Mouse (Mus musculus): Measurements from ENCODE around the gene Piezo1.
A peak's percentile ranks its signal among the peaks of the same experiment; 100 is the strongest.

Piezo1 gene

GRCm38 (mm10) chr8:122461473-122462148 is 89.5 kb downstream of the Piezo1 start:
- no peak for ATAC-seq (ENCODE audit: insufficient number of reproducible peaks, low FRiP score, low TSS enrichment)

- ATAC-seq (ENCODE audit: insufficient number of reproducible peaks, low FRiP score, low TSS enrichment) = peak; percentile 69; the same call in 1 of the 2 replicates
These were observed 90.3 kb downstream of the Piezo1 start, which contains the start of gene Snai3 for GRCm38 (mm10) chr8:122460524-122461472. Gene Snai3, minus strand, starts transcription at chr8:122460733.

- no peak for ATAC-seq (ENCODE audit: insufficient number of reproducible peaks, low FRiP score, low TSS enrichment)
These were observed 91.1 kb downstream of the Piezo1 start for GRCm38 (mm10) chr8:122459990-122460389.

GRCm38 (mm10) chr8:122459218-122459900 is 91.8 kb downstream of the Piezo1 start:
- ATAC-seq (ENCODE audit: insufficient number of reproducible peaks, low FRiP score, low TSS enrichment) = no peak

DNA sequence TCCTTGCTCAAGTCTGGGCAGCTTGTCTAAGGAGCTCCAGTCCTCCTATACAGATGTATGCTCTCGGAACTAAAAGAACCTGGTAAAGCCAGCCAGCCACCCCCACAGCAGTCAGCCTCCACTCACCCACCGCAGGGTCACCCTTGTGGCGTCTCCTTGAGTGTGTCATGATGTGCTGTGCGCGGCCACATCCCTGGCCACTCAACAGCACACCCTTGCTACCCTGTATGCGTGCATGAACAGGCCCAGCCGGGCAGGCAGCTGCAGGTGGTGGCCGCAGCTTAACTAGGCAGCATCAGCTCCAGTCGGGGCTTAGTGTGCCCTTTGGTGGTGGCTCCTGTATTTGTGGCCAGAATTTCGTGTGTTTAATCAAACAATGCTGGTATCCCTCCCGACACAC is 94.0 kb downstream of the Piezo1 start:
- ATAC-seq (ENCODE audit: insufficient number of reproducible peaks, low FRiP score, low TSS enrichment) = no peak

GRCm38 (mm10) chr8:122454409-122454808 is 96.7 kb downstream of the Piezo1 start:
- ATAC-seq (ENCODE audit: insufficient number of reproducible peaks, low FRiP score, low TSS enrichment) = no peak

DNA sequence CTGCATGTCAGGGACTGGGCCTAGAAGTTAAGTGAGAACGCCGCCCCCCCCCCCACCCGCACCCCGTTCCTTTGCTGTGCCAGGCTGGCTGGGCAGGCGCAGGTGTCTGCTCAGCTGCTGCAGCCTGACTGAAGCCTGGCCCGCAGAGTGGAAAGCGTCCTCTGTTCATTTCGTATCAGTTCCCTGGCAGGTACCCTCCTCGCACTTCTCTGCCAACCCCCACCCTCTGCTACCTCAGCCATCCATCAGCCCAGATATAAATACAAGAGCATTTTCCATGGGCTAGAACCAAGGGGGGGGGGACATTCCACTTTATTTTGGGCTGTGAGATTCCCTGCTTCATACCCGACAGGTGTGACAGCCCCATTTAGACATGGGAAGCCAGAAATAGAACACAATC is 99.0 kb downstream of the Piezo1 start:
- no peak for ATAC-seq (ENCODE audit: insufficient number of reproducible peaks, low FRiP score, low TSS enrichment)

GRCm38 (mm10) chr8:122451161-122451703 is 99.9 kb downstream of the Piezo1 start:
- no peak for ATAC-seq (ENCODE audit: insufficient number of reproducible peaks, low FRiP score, low TSS enrichment)

DNA sequence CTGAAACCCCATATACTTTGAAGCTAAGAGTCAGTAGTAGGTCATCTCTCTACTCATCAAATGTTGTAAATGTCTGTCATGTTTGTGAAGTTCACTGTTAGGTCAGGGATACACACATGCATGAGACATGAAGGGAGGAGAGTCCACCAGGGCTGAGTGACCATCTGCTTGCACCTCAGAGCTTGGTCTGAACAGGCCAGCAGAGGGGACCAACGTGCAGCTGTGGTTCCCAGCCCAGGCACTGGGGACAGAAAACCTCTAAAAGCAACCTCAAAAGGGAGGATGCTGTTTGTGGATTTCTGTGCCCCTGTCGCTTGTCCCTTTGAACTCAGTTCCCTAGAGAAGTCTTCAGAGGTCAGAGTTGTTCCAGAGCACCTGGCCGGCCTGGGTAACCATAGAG is 105.9 kb downstream of the Piezo1 start:
- no peak for ATAC-seq (ENCODE audit: insufficient number of reproducible peaks, low FRiP score, low TSS enrichment)

DNA sequence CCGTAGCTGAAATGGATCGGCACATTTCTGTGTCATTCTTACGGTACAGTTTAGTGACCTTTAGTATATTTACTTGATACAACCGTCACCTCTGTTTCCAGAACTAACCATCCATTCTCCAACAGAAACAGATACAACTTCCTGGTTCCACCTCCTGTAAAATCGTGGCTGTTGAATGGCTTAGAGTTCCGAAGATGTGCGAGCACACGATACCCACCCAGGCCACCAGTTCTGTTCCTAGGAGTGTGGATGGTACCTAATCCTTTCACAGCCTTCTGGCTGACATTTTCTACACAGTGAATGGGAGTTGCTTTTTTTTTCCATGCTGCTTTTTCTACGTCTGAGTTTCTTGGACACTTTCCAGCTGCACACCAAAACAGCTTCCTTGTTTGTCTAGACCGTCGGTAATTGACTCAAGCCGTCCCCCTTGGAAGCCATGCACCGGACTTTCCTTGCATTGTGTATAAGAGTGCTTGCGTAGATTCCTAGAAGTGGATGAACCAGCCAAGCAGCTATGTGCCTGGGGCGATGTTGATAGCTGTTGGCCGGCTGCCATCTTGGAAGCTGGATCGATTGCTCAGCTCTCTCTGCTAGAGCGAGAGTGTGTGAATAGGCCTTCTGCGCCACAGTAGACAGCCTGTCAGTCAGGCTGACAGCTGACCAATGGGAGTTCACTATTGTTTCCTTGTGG is 106.9 kb downstream of the Piezo1 start:
- ATAC-seq (ENCODE audit: insufficient number of reproducible peaks, low FRiP score, low TSS enrichment) = no peak

- ATAC-seq (ENCODE audit: insufficient number of reproducible peaks, low FRiP score, low TSS enrichment) = peak; percentile 95
These were observed 107.7 kb downstream of the Piezo1 start, which contains the start of gene Mvd for GRCm38 (mm10) chr8:122443262-122444006. Gene Mvd, minus strand, starts transcription at chr8:122443422.

GRCm38 (mm10) chr8:122442781-122443180 is 108.3 kb downstream of the Piezo1 start:
- no peak for ATAC-seq (ENCODE audit: insufficient number of reproducible peaks, low FRiP score, low TSS enrichment)

- ATAC-seq (ENCODE audit: insufficient number of reproducible peaks, low FRiP score, low TSS enrichment) = no peak
These were observed 108.8 kb downstream of the Piezo1 start for GRCm38 (mm10) chr8:122442356-122442755.

- ATAC-seq (ENCODE audit: insufficient number of reproducible peaks, low FRiP score, low TSS enrichment) = no peak
These were observed 109.8 kb downstream of the Piezo1 start for GRCm38 (mm10) chr8:122441326-122441725.

DNA sequence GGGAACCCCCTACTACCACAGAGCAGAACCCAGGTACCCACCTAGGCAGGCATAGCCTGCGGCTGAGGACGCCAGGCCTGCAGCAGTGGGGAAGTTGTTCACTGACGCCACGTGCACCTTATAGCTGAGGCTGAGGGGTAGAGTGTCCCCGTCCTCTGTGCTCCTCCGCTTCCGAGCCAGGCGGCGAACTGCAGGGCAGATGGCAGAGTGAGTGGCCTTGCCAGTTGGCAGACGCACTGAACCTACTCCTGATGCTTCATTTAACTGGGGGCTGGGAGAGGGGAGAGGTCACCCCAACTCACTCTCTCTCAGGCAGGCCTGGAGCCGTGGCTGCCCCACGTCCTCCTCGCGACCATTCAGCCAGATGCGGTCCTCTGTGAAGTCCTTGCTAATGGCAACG is 111.8 kb downstream of the Piezo1 start:
- ATAC-seq (ENCODE audit: insufficient number of reproducible peaks, low FRiP score, low TSS enrichment) = no peak

DNA sequence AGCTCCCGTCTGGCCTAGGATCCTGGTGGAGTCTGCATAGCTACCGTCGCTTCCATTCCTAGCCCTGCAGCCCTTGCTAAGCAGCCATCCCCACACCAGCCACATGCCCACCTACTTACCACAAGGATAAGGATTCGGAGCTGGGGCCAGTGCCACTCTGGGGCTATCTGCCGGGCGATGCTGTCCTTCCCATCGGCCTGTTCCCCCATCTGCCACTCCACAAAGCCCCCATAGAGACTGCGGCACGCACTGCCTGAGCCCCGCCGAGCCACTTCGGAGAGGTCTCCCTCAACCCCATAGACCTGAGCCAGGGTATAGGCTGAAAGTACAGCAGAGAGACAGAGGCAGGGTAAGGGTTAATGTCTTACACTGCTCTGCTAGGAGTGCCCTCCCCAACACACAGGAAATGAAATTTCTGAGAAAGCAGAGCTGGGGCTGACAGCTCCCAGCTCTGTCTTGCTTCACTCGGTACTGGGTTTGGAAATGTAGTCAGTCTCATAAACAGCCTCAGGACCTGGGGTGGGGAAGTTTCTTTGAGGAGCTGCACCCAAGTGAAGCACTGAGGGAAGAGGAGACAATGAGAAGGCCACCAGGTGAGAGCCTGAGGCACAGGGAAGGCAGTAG is 113.3 kb downstream of the Piezo1 start:
- ATAC-seq (ENCODE audit: insufficient number of reproducible peaks, low FRiP score, low TSS enrichment) = no peak

- ATAC-seq (ENCODE audit: insufficient number of reproducible peaks, low FRiP score, low TSS enrichment) = no peak
These were observed 114.5 kb downstream of the Piezo1 start for GRCm38 (mm10) chr8:122436586-122437125.

DNA sequence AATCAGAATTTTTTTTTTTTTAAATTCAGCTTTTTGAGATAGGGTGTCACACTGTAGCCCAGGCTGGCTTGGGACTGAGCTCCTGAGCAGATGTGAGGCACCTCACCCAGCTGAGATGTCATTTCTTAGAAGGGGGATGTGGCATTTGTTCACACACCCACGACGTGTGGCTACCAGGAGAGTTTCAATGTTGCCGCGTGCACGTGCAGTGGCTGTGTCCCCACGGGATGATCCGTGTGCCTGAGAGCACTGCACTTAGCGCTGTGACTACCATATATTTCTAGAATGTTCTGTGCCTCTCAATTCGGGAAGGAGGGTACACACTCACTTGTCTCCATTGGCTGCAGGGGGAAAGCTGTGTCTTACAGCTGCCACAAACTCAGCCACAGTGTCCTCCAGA is 115.0 kb downstream of the Piezo1 start:
- ATAC-seq (ENCODE audit: insufficient number of reproducible peaks, low FRiP score, low TSS enrichment) = no peak

DNA sequence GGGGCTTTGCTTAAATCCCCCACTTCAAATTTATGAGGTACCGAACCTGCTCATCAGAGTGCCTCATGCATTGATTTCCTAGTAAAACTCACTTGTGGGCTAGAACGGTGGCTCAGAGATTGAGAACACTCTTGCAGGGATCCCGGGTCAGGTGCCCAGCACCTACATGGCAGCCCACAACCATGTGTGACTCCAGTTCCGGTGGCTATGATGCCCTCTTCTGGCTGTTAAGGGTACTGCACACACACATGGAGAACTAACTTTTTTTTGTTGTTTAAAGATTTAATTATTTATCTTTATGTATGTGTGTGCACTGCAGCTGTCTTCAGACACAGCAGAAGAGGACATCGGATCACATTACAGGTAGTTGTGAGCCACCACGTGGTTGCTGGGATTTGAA is 115.8 kb downstream of the Piezo1 start:
- ATAC-seq (ENCODE audit: insufficient number of reproducible peaks, low FRiP score, low TSS enrichment) = no peak

All from cerebellum, adult (tissue).